Mouse (Mus musculus) thymus, adult 18-20 months (tissue): ENCODE data around the gene 1700017B05Rik.
A peak's percentile ranks its signal among the peaks of the same experiment; 100 is the strongest.
"Not testable (repeated sequence)": the region's sequence is repeated elsewhere in the genome, so short reads cannot be mapped to it uniquely, and the experiment has no call there.

Experiments
- DNase-seq, 2 experiments: peaks; one replicate each; pipeline ENCODE4 v3.0.0; 2022; ENCODE audit warnings: mixed read lengths in 2 of 2

Gene 1700017B05Rik

GRCm38 (mm10) chr9:57261913-57262794, at the start of gene 1700017B05Rik:
1700017B05Rik (minus strand) TSS chr9:57262612.
- peak; percentile 59 to 69 for DNase-seq

GRCm38 (mm10) chr9:57310895-57311294, 48.5 kb upstream of the 1700017B05Rik start:
- DNase-seq: no peak

GRCm38 (mm10) chr9:57309353-57309752, 46.9 kb upstream of the 1700017B05Rik start:
- no peak for DNase-seq

- DNase-seq: no peak
Measured at GRCm38 (mm10) chr9:57307456-57307855, 45.0 kb upstream of the 1700017B05Rik start.

GRCm38 (mm10) chr9:57304716-57305115, 42.3 kb upstream of the 1700017B05Rik start:
- DNase-seq: not testable (repeated sequence)

GRCm38 (mm10) chr9:57304251-57304650, 41.8 kb upstream of the 1700017B05Rik start:
- no peak for DNase-seq

- DNase-seq: no peak
Measured at GRCm38 (mm10) chr9:57303356-57303755, 40.9 kb upstream of the 1700017B05Rik start.

- no peak for DNase-seq
Measured at GRCm38 (mm10) chr9:57300825-57301224, 38.4 kb upstream of the 1700017B05Rik start.

- no peak for DNase-seq
Measured at GRCm38 (mm10) chr9:57299790-57300477, 37.5 kb upstream of the 1700017B05Rik start.

- no peak for DNase-seq
Measured at GRCm38 (mm10) chr9:57297938-57298337, 35.5 kb upstream of the 1700017B05Rik start.

- no peak for DNase-seq
Measured at GRCm38 (mm10) chr9:57296277-57296676, 33.9 kb upstream of the 1700017B05Rik start.

- DNase-seq: no peak
Measured at GRCm38 (mm10) chr9:57295666-57296065, 33.3 kb upstream of the 1700017B05Rik start.

- DNase-seq: no peak
Measured at GRCm38 (mm10) chr9:57294905-57295304, 32.5 kb upstream of the 1700017B05Rik start.

GRCm38 (mm10) chr9:57287183-57287582, 24.8 kb upstream of the 1700017B05Rik start:
- DNase-seq: no peak

- DNase-seq: no peak
Measured at GRCm38 (mm10) chr9:57283311-57283710, 20.9 kb upstream of the 1700017B05Rik start.

GRCm38 (mm10) chr9:57282686-57283085, 20.3 kb upstream of the 1700017B05Rik start:
- no peak for DNase-seq

- no peak for DNase-seq
Measured at GRCm38 (mm10) chr9:57281549-57281948, 19.1 kb upstream of the 1700017B05Rik start.

- no peak for DNase-seq
Measured at GRCm38 (mm10) chr9:57279441-57279840, 17.0 kb upstream of the 1700017B05Rik start.

- DNase-seq: peak; percentile 47 to 73
Measured at GRCm38 (mm10) chr9:57278268-57278667, 15.9 kb upstream of the 1700017B05Rik start.

- no peak for DNase-seq
Measured at GRCm38 (mm10) chr9:57276311-57276710, 13.9 kb upstream of the 1700017B05Rik start.

- no peak for DNase-seq
Measured at GRCm38 (mm10) chr9:57273805-57274494, 11.5 kb upstream of the 1700017B05Rik start.

- DNase-seq: peak in 1 of 2 experiments; percentile 33
Measured at GRCm38 (mm10) chr9:57272902-57273804, 10.7 kb upstream of the 1700017B05Rik start.
